Mouse (Mus musculus) brain, embryonic 14.5 days (tissue): ENCODE results near the gene Wdr5.

Experiments used
- CTCF ChIP-seq: fragments of 200-500 bp; IDR thresholded peaks from 2 replicates; pipeline ENCODE4 v1.5.1; 2012; ENCODE audit warnings: inconsistent platforms, mild to moderate bottlenecking, moderate library complexity, borderline replicate concordance; ENCODE audit not compliant: insufficient read depth, insufficient read length; ENCODE audit errors: extremely low read depth
- POLR2A ChIP-seq: fragments of 200-500 bp; IDR thresholded peaks from 2 replicates; pipeline ENCODE4 v1.6.1; 2012; ENCODE audit warnings: mild to moderate bottlenecking, inconsistent platforms, borderline replicate concordance; ENCODE audit not compliant: poor library complexity, insufficient read depth, insufficient read length, severe bottlenecking; ENCODE audit errors: extremely low read depth

- TF ChIP-seq POLR2A (no peak), CTCF (no peak)
Observed at GRCm38 (mm10) chr2:27583019-27583418, 68.1 kb downstream of the Wdr5 start.
